Mouse (Mus musculus): ENCODE measurements around the gene C77080.
"Not testable (repeated sequence)": the region's sequence is repeated elsewhere in the genome, so short reads cannot be mapped to it uniquely, and the experiment has no call there.

The C77080 gene

GRCm38 (mm10) chr4:129219198-129219597, 42.0 kb downstream of the C77080 start:
- no peak for DNase-seq (ENCODE audit: low read depth, low spot score)

- DNase-seq (ENCODE audit: low read depth, low spot score): no peak
Measured at GRCm38 (mm10) chr4:129218569-129219175, 42.5 kb downstream of the C77080 start.

- not testable (repeated sequence) for DNase-seq (ENCODE audit: low read depth, low spot score)
Measured at GRCm38 (mm10) chr4:129212486-129212885, 48.7 kb downstream of the C77080 start.

- no peak for DNase-seq (ENCODE audit: low read depth, low spot score)
Measured at GRCm38 (mm10) chr4:129211461-129211860, 49.7 kb downstream of the C77080 start.

GRCm38 (mm10) chr4:129209504-129209903, 51.7 kb downstream of the C77080 start:
- peak; percentile 70 for DNase-seq (ENCODE audit: low read depth, low spot score)

GRCm38 (mm10) chr4:129206792-129207191, 54.4 kb downstream of the C77080 start:
- DNase-seq (ENCODE audit: low read depth, low spot score): no peak

- no peak for DNase-seq (ENCODE audit: low read depth, low spot score)
Measured at GRCm38 (mm10) chr4:129204655-129205054, 56.5 kb downstream of the C77080 start.

- DNase-seq (ENCODE audit: low read depth, low spot score): no peak
Measured at GRCm38 (mm10) chr4:129197514-129197913, 63.7 kb downstream of the C77080 start.

- DNase-seq (ENCODE audit: low read depth, low spot score): peak; percentile 68
Measured at GRCm38 (mm10) chr4:129194280-129194679, 66.9 kb downstream of the C77080 start.

GRCm38 (mm10) chr4:129191691-129192090, 69.5 kb downstream of the C77080 start:
- no peak for DNase-seq (ENCODE audit: low read depth, low spot score)

GRCm38 (mm10) chr4:129190538-129190937, 70.7 kb downstream of the C77080 start:
- no peak for DNase-seq (ENCODE audit: low read depth, low spot score)

GRCm38 (mm10) chr4:129189542-129190519, 71.4 kb downstream of the C77080 start, which contains the start of the genes S100pbp and Yars:
Gene S100pbp, minus strand, starts transcription at chr4:129189727.
Gene Yars, plus strand, starts transcription at chr4:129189760.
- peak; percentile 99 for DNase-seq (ENCODE audit: low read depth, low spot score)

- DNase-seq (ENCODE audit: low read depth, low spot score): peak; percentile 85
Measured at GRCm38 (mm10) chr4:129188803-129189541, 72.2 kb downstream of the C77080 start.

GRCm38 (mm10) chr4:129188041-129188659, 73.1 kb downstream of the C77080 start:
- no peak for DNase-seq (ENCODE audit: low read depth, low spot score)

- DNase-seq (ENCODE audit: low read depth, low spot score): no peak
Measured at GRCm38 (mm10) chr4:129179560-129179959, 81.6 kb downstream of the C77080 start.

- peak; percentile 38 for DNase-seq (ENCODE audit: low read depth, low spot score)
Measured at GRCm38 (mm10) chr4:129172529-129172928, 88.7 kb downstream of the C77080 start.

All from ZHBTc4 (cell line).